ENCODE assay signal across 11 mouse cellular contexts in genomic region chr9:123240271-123240670, GRCm38 (mm10). TPM values are rescaled to one million over a fixed set of nuclear protein-coding genes. Genes with fewer than 3 reads are reported as not detected.
"Had no signal": no experiment of that assay in that cellular context is flagged by ENCODE, and none has a peak within 500 bp of the region (broad histone marks: within the 10 kb centered on the region; RNA-seq: fewer than 3 reads in every experiment).

No protein-coding gene starts in this region.

- ATAC-seq: midbrain, embryonic 15.5 days had no signal

- DNase-seq: kidney, postnatal 25 days; lung, embryonic 14.5 days; lung, postnatal 14 days; right cerebral cortex, adult 18-20 months; right cerebral cortex, postnatal 25 days; spleen, adult 18-20 months; thymus, adult 18-20 months; thymus, postnatal 25 days had no signal

RNA-seq across cellular contexts. Expression of gene Cdcp1, which starts 24.4 kb away (rescaled TPM):
- total RNA-seq: layer of hippocampus, postnatal 25 days had no signal
- polyA plus RNA-seq: macrophage had no signal
